ENCODE assay signal across 7 mouse cellular contexts in the genomic region with DNA sequence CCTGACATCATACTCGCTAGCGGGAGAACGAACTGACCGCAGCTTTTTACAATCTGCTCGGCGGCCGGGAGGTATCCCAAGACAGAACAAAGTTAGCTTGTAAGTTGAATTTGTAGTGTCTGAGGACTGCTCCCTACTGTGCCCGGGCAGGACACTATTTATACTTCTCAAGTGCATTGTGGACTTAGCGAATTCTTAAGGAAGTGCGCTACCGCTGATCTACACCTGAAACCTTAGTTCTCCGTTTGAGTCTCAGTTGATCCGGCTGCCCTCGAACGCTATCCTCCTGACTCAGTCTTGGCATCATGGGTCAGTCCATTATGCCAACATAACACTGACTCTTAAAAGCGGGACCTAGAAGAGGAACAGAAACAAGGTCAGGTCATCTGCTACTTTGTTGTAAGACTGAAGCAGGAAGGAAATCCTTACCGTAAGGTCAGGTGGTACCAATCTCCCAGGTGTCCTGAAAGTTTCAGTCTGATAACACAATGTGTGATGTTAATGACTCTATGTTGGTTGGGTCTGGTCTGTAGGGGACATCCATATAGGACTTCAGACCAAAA. TPM values are rescaled to one million over a fixed set of nuclear protein-coding genes. Genes with fewer than 3 reads are reported as not detected.
DNase-seq lines count a peak whose midpoint lies in the region; ATAC-seq and TF ChIP-seq lines count a peak whose summit lies in the region.

No protein-coding gene starts in this region.

- H3K9me3 ChIP-seq in E14TG2a.4 (ENCODE audit: low read length) = no peaks in the 10 kb centered on the region

- no peak for TF ChIP-seq CTCF in C2C12 (IDR thresholded peaks at IDR 0.05; ENCODE audit: control insufficient read depth, insufficient read depth, insufficient read length)
- no peak for TF ChIP-seq CTCF in E14TG2a.4 (conservative IDR thresholded peaks at IDR 0.05; ENCODE audit: low read length)

- H3K79me3 ChIP-seq in C2C12 (ENCODE audit: low read depth) = no peaks in the 10 kb centered on the region

- peak; percentile 40 for DNase-seq in lung, postnatal 36 days
- DNase-seq in frontal cortex, postnatal 10 days (ENCODE audit: low spot score in 2 of 2) = no peak
- no peak for DNase-seq in urinary bladder, adult 18-20 months (ENCODE audit: low spot score in 2 of 2)
- no peak for DNase-seq in cerebellum, adult 18-20 months

- peak; percentile 65 for ATAC-seq in granulocyte monocyte progenitor cell, adult 5-6 weeks (replicated peaks; ENCODE audit: poor library complexity, severe bottlenecking)

- no peaks in the 10 kb centered on the region for H3K27me3 ChIP-seq in C2C12 (ENCODE audit: control insufficient read depth, insufficient read depth, insufficient read length)
- H3K27me3 ChIP-seq in E14TG2a.4 (ENCODE audit: insufficient read depth, low read length) = peaks cover 11% of the 10 kb centered on the region; the same call in 1 of the 2 replicates

- peak overlapping the region; percentile 81 for H3ac ChIP-seq in C2C12 (ENCODE audit: control insufficient read depth, insufficient read length, low read depth)

- H3K36me3 ChIP-seq in C2C12 (ENCODE audit: control insufficient read depth, insufficient read depth) (no peaks in the 10 kb centered on the region), E14TG2a.4 (ENCODE audit: insufficient read depth, low read length) (0 out of 2 replicates have a peak, but pooled peaks cover 3% of the 10 kb centered on the region)

- peaks cover 15% of the 10 kb centered on the region for H3K4me1 ChIP-seq in E14TG2a.4 (replicated peaks; ENCODE audit: low read depth, low read length)

- H3K4me3 ChIP-seq in C2C12 (ENCODE audit: insufficient read depth, poor library complexity, severe bottlenecking) (peak overlapping the region; percentile 44), E14TG2a.4 (replicated peaks; ENCODE audit: low read length) (peak overlapping the region; percentile 83)

- no peaks in the 10 kb centered on the region for H3K79me2 ChIP-seq in C2C12 (ENCODE audit: control insufficient read depth, insufficient read depth)

TF ChIP-seq in C2C12, 6 proteins besides CTCF, POLR2A, EP300 and RAD21:
- no peak for TF ChIP-seq CEBPB (IDR thresholded peaks at IDR 0.05; ENCODE audit: low read depth)
- no peak for TF ChIP-seq USF1 (IDR thresholded peaks at IDR 0.05; ENCODE audit: low read depth)
- no peak for TF ChIP-seq FOSL1 (IDR thresholded peaks at IDR 0.05; ENCODE audit: insufficient read depth, low read length, poor library complexity, severe bottlenecking)
- TF ChIP-seq MYOD1 (IDR thresholded peaks at IDR 0.05; ENCODE audit: control insufficient read depth, insufficient read length, low read depth) = no peak
- TF ChIP-seq MYOG (IDR thresholded peaks at IDR 0.05; ENCODE audit: control insufficient read depth, extremely low read depth, insufficient read length) = no peak
- TF ChIP-seq MAX (IDR thresholded peaks at IDR 0.05) = no peak

RNA-seq across cellular contexts. Expression of a gene that starts 0.5 kb away (rescaled TPM):
- polyA plus RNA-seq in C2C12 (2012; fragmentation: generic; extraction: Trizol) = 8.6 TPM
- total RNA-seq in granulocyte monocyte progenitor cell, adult 5-6 weeks (2014; fragmentation: Nextera tagmentation) = 41.4 and 56.5 TPM in 2 replicates
- 25.3 and 34.5 TPM in 2 replicates for total RNA-seq in granulocyte monocyte progenitor cell, adult 5-6 weeks (2017)

RNA-seq across cellular contexts. Expression of a gene that starts 8.4 kb away (rescaled TPM):
- 6.8 TPM for polyA plus RNA-seq in C2C12 (2012; fragmentation: generic; extraction: Trizol)
- total RNA-seq in granulocyte monocyte progenitor cell, adult 5-6 weeks (2014; fragmentation: Nextera tagmentation) = 8.1 and 9.5 TPM in 2 replicates
- total RNA-seq in granulocyte monocyte progenitor cell, adult 5-6 weeks (2017) = 8.5 and 13.3 TPM in 2 replicates

RNA-seq across cellular contexts. Expression of a gene that starts 57.8 kb away (rescaled TPM):
- 0.77 TPM for polyA plus RNA-seq in C2C12 (2012; fragmentation: generic; extraction: Trizol)
- not detected in 2 replicates for total RNA-seq in granulocyte monocyte progenitor cell, adult 5-6 weeks (2014; fragmentation: Nextera tagmentation)
- not detected in 2 replicates for total RNA-seq in granulocyte monocyte progenitor cell, adult 5-6 weeks (2017)
